Mouse (Mus musculus): ENCODE results near the gene Sprtn.

DNA sequence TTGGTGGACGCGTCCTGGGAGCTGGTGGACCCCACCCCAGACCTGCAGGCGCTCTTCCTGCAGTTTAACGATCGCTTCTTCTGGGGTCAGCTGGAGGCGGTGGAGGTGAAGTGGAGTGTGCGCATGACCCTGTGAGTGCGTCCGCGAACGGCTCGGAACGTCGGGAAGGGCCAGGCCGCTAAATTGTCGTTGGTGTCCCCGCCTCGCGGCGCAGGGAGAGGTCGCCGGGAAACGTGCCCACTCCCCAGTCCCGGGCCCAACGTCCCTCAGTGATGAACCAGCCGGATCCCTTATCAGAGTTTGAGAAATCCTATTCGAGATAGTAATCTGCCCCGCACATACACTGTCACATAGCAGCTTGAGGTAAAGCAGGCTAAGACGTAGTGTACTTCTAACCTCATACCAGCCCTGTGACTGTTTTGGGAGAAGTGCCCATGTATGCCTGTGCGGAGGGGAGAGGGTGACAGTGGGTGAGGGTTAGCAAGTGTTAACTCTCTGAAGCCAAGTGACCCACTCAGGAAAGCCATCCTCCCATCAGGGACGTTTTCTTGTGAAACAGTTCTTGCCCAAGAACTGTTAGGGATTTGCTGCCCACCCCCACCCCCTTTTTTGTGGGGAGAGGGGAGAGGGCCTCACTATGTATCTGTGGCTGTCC, 692 bp downstream of the Sprtn start:
- TF ChIP-seq CTCF (IDR thresholded peaks at IDR 0.05; ENCODE audit: insufficient read depth, low read length), result no peak
- no peak for TF ChIP-seq POLR2A (IDR thresholded peaks at IDR 0.05; ENCODE audit: borderline replicate concordance, extremely low read depth, low read depth, low read length)

All from lung, adult 2 months (tissue).